8 mouse cellular contexts compared by ENCODE assay signal in the genomic region with DNA sequence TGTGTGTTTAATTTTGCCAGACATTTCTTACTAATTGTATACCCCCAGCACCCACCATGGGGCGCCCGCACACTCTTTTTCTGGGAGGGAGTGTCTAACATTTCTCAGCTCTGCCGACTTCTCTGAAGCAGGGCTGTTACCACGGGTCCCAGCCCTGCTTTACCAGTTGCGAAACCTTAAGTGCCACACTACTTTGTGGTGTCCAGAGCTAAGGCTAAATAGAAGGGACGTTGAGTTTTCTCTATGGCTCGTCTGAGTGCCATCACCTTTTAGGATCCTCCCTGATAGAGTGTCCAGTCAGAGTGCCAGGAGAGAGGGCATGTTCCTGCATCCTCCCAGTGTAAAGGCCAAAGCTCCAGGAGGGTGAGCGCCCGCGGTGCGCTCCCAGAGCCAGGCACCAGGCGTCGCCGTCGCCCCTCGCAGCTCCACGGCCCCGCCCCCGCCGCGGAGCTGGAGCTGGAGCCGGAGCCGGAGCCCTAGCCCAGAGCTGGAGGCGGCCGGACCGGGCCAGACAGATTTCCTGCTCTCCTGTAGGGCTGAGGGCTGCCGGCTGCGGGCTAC. TPM values are rescaled to one million over a fixed set of nuclear protein-coding genes. Genes with fewer than 3 reads are reported as not detected.
DNase-seq lines count a peak whose midpoint lies in the region; ATAC-seq lines count a peak whose summit lies in the region.

A gene (plus strand): TSS at position 141 of the 561 bp plus-strand sequence.

- peak within 1 kb of the TSS; percentile 40; the same call in 1 of the 2 replicates for H3K27ac ChIP-seq in forebrain, embryonic 10.5 days
- no peak within 1 kb of the TSS for H3K27ac ChIP-seq in heart, embryonic 14.5 days (replicated peaks in 1 of 2; ENCODE audit: control insufficient read depth in 1 of 2, insufficient read depth in 1 of 2, low read depth in 2 of 2, low read length in 2 of 2)
- H3K27ac ChIP-seq in liver, embryonic 12.5 days = peak within 1 kb of the TSS; percentile 1; the same call in 1 of the 2 replicates

- H3K36me3 ChIP-seq in forebrain, embryonic 10.5 days (replicated peaks) = no peaks in the 10 kb centered on the region
- no peaks in the 10 kb centered on the region for H3K36me3 ChIP-seq in heart, embryonic 14.5 days (ENCODE audit: control insufficient read depth, insufficient read depth, low read length)
- H3K36me3 ChIP-seq in liver, embryonic 12.5 days = no peaks in the 10 kb centered on the region
- H3K36me3 ChIP-seq in splenic B cell, adult 2 months (ENCODE audit: control insufficient read depth, insufficient read depth, low read length, poor library complexity, severe bottlenecking) = no peaks in the 10 kb centered on the region

- ATAC-seq in CD4-positive, CD25-positive, alpha-beta regulatory T cell, adult 4 months = peak; percentile 63
- peak; percentile 88 for ATAC-seq in heart, embryonic 14.5 days (ENCODE audit: insufficient number of reproducible peaks, insufficient read depth, low FRiP score, low read depth)
- peak; percentile 90 for ATAC-seq in liver, embryonic 12.5 days

- peak within 1 kb of the TSS; percentile 71 for H3K4me3 ChIP-seq in forebrain, embryonic 10.5 days
- H3K4me3 ChIP-seq in heart, embryonic 14.5 days (ENCODE audit: control insufficient read depth in 1 of 2, insufficient read depth in 1 of 2, low read depth in 1 of 2, low read length in 2 of 2) = peak within 1 kb of the TSS; percentile 61 to 64
- H3K4me3 ChIP-seq in liver, embryonic 12.5 days = peak within 1 kb of the TSS; percentile 71

- peak within 1 kb of the TSS; percentile 67 for H3K9ac ChIP-seq in heart, embryonic 14.5 days (ENCODE audit: low read length)
- peak within 1 kb of the TSS; percentile 72 for H3K9ac ChIP-seq in liver, embryonic 12.5 days

- peaks cover 15% of the 10 kb centered on the region for H3K4me1 ChIP-seq in forebrain, embryonic 10.5 days
- H3K4me1 ChIP-seq in heart, embryonic 14.5 days (ENCODE audit: control insufficient read depth in 2 of 2, insufficient read depth in 2 of 2, low read length in 2 of 2) = peaks cover 4 to 5% of the 10 kb centered on the region in 2 experiments; a peak in 2 of 4 replicates
- peaks cover 43% of the 10 kb centered on the region for H3K4me1 ChIP-seq in liver, embryonic 12.5 days

- no peaks in the 10 kb centered on the region for H3K9me3 ChIP-seq in forebrain, embryonic 10.5 days
- no peaks in the 10 kb centered on the region for H3K9me3 ChIP-seq in heart, embryonic 14.5 days (ENCODE audit: control insufficient read depth, low read length)
- no peaks in the 10 kb centered on the region for H3K9me3 ChIP-seq in liver, embryonic 12.5 days (replicated peaks)

- H3K4me2 ChIP-seq in heart, embryonic 14.5 days (ENCODE audit: low read length) = peak within 1 kb of the TSS; percentile 99
- peak within 1 kb of the TSS; percentile 94 for H3K4me2 ChIP-seq in liver, embryonic 12.5 days

- WGBS in forebrain, embryonic 10.5 days = 6% methylated on average over 28 of the region's 28 CpGs
- 4% methylated on average over 27 of the region's 28 CpGs for WGBS in heart, embryonic 14.5 days
- WGBS in liver, embryonic 12.5 days (ENCODE audit: insufficient replicate concordance) = 1% methylated on average over 28 of the region's 28 CpGs

- H3K27me3 ChIP-seq in forebrain, embryonic 10.5 days (ENCODE audit: poor library complexity, severe bottlenecking) = peaks cover 44% of the 10 kb centered on the region
- H3K27me3 ChIP-seq in heart, embryonic 14.5 days (ENCODE audit: control insufficient read depth, insufficient read depth, low read length) = 0 out of 2 replicates have a peak, but pooled peaks cover 5% of the 10 kb centered on the region
- peaks cover 9% of the 10 kb centered on the region; the same call in 1 of the 2 replicates for H3K27me3 ChIP-seq in liver, embryonic 12.5 days (replicated peaks)
- no peaks in the 10 kb centered on the region for H3K27me3 ChIP-seq in splenic B cell, adult 2 months (ENCODE audit: control insufficient read depth, insufficient read depth, low read length, poor library complexity, severe bottlenecking)

- peak; percentile 86 for DNase-seq in c-Kit-positive CD71-negative TER-119-negative erythroid progenitor cells, embryonic 14.5 days (ENCODE audit: low read depth)
- peak; percentile 77 for DNase-seq in forebrain, embryonic 10.5 days (ENCODE audit: extremely low spot score, low spot score)
- DNase-seq in kidney, postnatal 10 days = peak; percentile 93
- DNase-seq in naive thymus-derived CD4-positive, alpha-beta T cell, adult 2 months (ENCODE audit: low read depth) = peak; percentile 83
- DNase-seq in splenic B cell, adult 2 months (ENCODE audit: low read depth, low spot score) = peak; percentile 67

RNA-seq across cellular contexts. Expression of the gene that starts here (rescaled TPM):
- 10 to 100 TPM; 36.3 to 38.2 TPM for polyA plus RNA-seq in CD4-positive, CD25-positive, alpha-beta regulatory T cell, adult 4 months (2017; shearing (Covaris generic))
- 0.31 and 0.41 TPM in 2 replicates for polyA plus RNA-seq in forebrain, embryonic 10.5 days (2016; fragmentation: Nextera tagmentation; extraction: Ambion mirVana)
- polyA plus RNA-seq in heart, embryonic 14.5 days (2014; fragmentation: Nextera tagmentation; extraction: Ambion mirVana) = 3.1 and 3.2 TPM in 2 replicates
- 4.6 and 6.0 TPM in 2 replicates for polyA plus RNA-seq in liver, embryonic 12.5 days (2016; fragmentation: Nextera tagmentation; extraction: Ambion mirVana)

Comparison
In these comparisons a context has a peak if more than half of its experiments do, and no peak if none do; other contexts are left out.
1. Peak in DNase-seq, H3K4me3 ChIP-seq and H3K27ac ChIP-seq in forebrain, embryonic 10.5 days; RNA of the gene not detected or under 1 TPM.